Mouse (Mus musculus) heart, adult 2 months (tissue): Measurements from ENCODE around the gene Upp2.

Experiments
- CTCF ChIP-seq: fragments of 200-600 bp; IDR thresholded peaks from 2 replicates; pipeline ENCODE4 v1.8.1; 2022; ENCODE audit warnings: antibody characterized with exemption, mild to moderate bottlenecking, moderate library complexity
- EP300 ChIP-seq: fragments of 200-500 bp; IDR thresholded peaks from 2 replicates; pipeline ENCODE4 v1.6.1; 2011; ENCODE audit warnings: low read depth, low read length, control low read depth; ENCODE audit not compliant: insufficient read depth
- POLR2A ChIP-seq: fragments of 200-500 bp; IDR thresholded peaks from 2 replicates; pipeline ENCODE4 v1.6.1; 2011; ENCODE audit warnings: mild to moderate bottlenecking, low read depth, low read length, control low read depth; ENCODE audit not compliant: insufficient read depth

DNA sequence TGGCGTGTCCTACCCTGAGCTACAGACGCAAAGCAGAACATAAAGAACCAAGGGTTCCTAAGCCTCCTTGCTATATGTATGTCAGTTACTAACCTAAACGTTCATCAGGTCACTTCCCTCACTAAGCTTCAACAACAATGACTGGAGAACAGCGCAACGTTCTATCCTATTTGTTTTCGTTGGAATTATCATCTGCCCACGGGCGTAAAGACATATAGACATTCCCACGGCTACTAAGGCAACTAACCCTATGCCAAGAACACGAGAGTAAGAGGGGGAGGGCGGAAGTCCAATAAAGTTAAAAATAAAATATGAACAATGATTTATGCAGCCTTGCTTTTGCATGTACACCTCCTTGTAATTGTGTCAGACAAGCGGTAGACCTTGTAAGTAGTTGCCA, 44.0 kb upstream of the Upp2 start:
- no peak for TF ChIP-seq CTCF
- no peak for TF ChIP-seq POLR2A
- TF ChIP-seq EP300, result no peak
